Mouse (Mus musculus) left cerebral cortex, adult 2 months (tissue): ENCODE measurements around the gene Zrsr1. TPM values are rescaled to one million over a fixed set of nuclear protein-coding genes. Genes with fewer than 3 reads are reported as not detected.

Source experiments
- DNase-seq, 2 experiments: peaks; one replicate each; pipeline ENCODE4 v3.0.0; 2021 to 2022; ENCODE audit warnings: low spot score in 2 of 2, mixed read lengths in 1 of 2; ENCODE audit errors: extremely low spot score in 1 of 2
- H3K27ac ChIP-seq: fragments of 200-600 bp; 2 replicates; pipeline ENCODE4 v1.8.1; 2022
- H3K4me3 ChIP-seq: fragments of 200-600 bp; 2 replicates; pipeline ENCODE4 v1.8.1; 2022
- CTCF ChIP-seq: fragments of 200-600 bp; IDR thresholded peaks from 2 replicates; pipeline ENCODE4 v1.8.1; 2022; ENCODE audit warnings: antibody characterized with exemption, mild to moderate bottlenecking, moderate library complexity
- intact Hi-C: fragments of 180-260 bp; cut with DNase I; formaldehyde crosslinking; loops from one replicate; pipeline ENCODE4 v1.15.1; 2025
- total RNA-seq, 2 experiments: library from RNA; stranded (reverse); gene quantifications; 2 replicates each; pipeline ENCODE4 v1.2.3; 2021

Zrsr1 gene
- total RNA-seq, 2 experiments from 2014 or later: 70.0 to 75.6 TPM

DNA sequence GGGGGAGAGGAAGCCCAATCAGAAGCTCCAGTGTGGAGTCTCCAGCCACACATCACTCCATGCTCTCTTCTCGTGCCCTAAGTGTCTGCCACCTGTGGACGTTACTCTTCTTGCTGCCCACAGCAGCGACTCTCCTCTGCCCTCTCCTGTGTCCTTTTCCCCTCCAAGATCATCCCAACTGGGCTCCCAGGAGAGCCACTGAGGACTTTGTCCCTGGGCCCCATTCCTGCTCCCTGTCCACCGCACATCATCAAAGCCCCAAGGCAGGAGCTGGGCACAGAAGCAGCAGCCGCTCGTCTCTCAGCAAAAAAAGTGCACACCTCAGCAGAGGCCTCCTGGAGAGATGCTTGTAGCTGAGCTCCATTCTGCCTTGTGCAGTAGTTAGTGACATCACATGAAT lies 43.2 kb downstream of the Zrsr1 start:
- H3K27ac ChIP-seq: no peak overlapping the region
- no peak for TF ChIP-seq CTCF
- no peak for DNase-seq
- no peak overlapping the region for H3K4me3 ChIP-seq
- intact Hi-C loops: no loop called here

DNA sequence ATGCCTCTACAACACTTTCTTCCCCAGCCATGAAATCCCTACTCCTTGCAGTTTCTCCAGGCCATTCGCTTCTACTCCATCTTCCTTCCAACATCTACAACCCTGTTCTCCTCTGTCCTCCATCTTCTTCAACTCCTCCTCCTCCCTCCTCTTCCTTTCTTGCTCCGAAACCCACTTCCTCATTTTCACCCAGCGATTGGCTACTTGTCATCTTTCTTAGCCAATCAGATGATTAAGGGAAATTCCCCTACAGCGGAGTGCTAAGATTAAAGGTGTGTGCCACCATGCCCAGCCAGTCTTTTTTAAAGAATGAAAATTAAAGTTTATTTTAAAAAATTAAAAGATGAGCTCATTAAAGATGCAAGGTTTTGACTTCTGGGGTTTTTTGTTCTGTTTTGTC lies 46.1 kb downstream of the Zrsr1 start:
- no peak overlapping the region for H3K27ac ChIP-seq
- no peak overlapping the region for H3K4me3 ChIP-seq
- intact Hi-C loops: no loop called here
- no peak for TF ChIP-seq CTCF
- DNase-seq: no peak

- TF ChIP-seq CTCF: no peak
- Histone ChIP-seq H3K4me3 (no peak overlapping the region), H3K27ac (no peak overlapping the region)
- no peak for DNase-seq
- intact Hi-C loops: no loop called here
Observed at GRCm38 (mm10) chr11:23020116-23020770, 48.4 kb downstream of the Zrsr1 start.

DNA sequence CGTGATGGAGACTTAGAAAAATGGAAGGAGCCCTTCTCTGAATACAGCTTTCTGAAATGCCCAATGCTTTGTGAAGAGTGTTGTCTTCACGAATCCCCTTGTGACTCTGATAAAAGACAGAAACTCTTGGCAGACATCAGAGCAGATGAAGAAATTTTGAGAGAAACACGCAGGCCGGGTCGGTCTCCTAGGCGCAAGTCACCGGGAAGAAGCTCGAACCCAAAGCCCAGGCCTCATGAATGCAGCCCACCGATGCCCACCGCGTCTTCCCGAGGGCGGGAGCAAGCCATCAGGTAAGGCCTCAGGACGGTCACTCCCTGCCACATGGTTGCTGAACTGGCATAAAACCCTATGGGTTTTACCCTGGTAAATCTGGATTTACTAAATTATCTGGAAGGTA lies 49.0 kb downstream of the Zrsr1 start:
- TF ChIP-seq CTCF: no peak
- no peak for DNase-seq
- no peak overlapping the region for H3K27ac ChIP-seq
- H3K4me3 ChIP-seq: no peak overlapping the region
- intact Hi-C loops: no loop called here

DNA sequence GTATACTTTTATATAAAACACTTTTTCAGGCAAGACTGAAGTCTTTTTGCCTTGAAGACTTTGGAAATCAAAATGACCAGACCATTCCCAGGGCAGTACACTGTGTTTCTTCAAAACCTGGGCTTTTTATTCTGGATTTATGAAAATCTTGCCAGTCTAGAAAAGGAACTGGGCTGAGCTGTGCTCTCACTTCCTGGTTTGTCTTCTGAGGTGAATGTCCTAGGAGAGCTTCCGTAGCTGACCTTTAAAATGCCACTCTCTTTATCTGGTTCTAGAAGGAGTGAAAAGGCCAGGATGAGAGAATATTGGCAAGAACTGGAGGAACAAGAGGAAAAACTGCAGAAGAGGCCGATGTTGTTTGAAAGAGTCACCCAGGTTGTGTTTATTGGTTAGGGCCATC lies 51.4 kb downstream of the Zrsr1 start:
- intact Hi-C loops: no loop called here
- Histone ChIP-seq H3K27ac (no peak overlapping the region), H3K4me3 (no peak overlapping the region)
- no peak for DNase-seq
- TF ChIP-seq CTCF: no peak

DNA sequence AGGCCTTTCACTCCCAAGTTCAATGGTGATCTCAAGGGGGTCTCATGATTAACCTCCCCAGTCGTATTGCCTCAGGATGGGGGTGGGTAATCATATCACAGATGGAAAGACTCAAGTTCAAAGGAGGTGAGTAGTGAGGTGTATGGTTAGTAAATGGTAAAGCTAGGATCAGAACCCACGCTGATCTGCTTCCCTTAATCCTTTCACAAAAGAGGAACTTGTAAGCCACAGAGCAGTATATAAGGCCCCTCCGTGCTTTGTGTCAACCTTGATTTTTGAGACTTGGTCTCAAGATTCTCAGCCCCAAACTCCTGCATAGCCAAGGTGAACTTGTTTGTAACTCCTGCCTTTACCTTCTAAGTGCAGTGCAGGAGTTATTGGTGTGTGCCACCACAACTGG lies 52.4 kb downstream of the Zrsr1 start:
- Histone ChIP-seq H3K27ac (no peak overlapping the region), H3K4me3 (no peak overlapping the region)
- intact Hi-C loops: no loop called here
- DNase-seq: no peak
- no peak for TF ChIP-seq CTCF

Other genes starting within 250 kb of the Zrsr1 start
- gene B3gnt2, start 111.0 kb upstream of the Zrsr1 start, total RNA-seq: 10 to 100 TPM; 13.8 to 16.0 TPM
- gene Gm28048, start 10.1 kb downstream of the Zrsr1 start, total RNA-seq: 10 to 100 TPM in 1 of 2 experiments, 1 to 10 TPM in 1; 9.5 to 14.7 TPM
- 10 to 100 TPM; 36.7 to 47.7 TPM for gene Commd1, start 10.4 kb downstream of the Zrsr1 start, total RNA-seq
- 100 to 1,000 TPM in 1 of 2 experiments, 10 to 100 TPM in 1; 97.1 to 104 TPM for gene Cct4, start 18.5 kb downstream of the Zrsr1 start, total RNA-seq
- gene Fam161a, start 35.5 kb downstream of the Zrsr1 start, total RNA-seq: 1 to 10 TPM; 4.9 to 5.0 TPM